Mouse (Mus musculus) thymus, postnatal 36 days (tissue): ENCODE data around the gene Tubg1.

Source experiments
- DNase-seq, 2 experiments: peaks; one replicate each; pipeline ENCODE4 v3.0.0; 2022; ENCODE audit warnings: mixed read lengths in 2 of 2

Gene Tubg1

GRCm38 (mm10) chr11:101119761-101120544, at the start of gene Tubg1, which contains the start of gene Retreg3:
Tubg1 (plus strand) TSS chr11:101119938.
Retreg3 (minus strand) TSS chr11:101119893.
- peak; percentile 99 for DNase-seq

GRCm38 (mm10) chr11:101070189-101070527, 49.6 kb upstream of the Tubg1 start:
- DNase-seq, result no peak

- DNase-seq, result no peak
Observed at GRCm38 (mm10) chr11:101070987-101071386, 48.8 kb upstream of the Tubg1 start.

DNA sequence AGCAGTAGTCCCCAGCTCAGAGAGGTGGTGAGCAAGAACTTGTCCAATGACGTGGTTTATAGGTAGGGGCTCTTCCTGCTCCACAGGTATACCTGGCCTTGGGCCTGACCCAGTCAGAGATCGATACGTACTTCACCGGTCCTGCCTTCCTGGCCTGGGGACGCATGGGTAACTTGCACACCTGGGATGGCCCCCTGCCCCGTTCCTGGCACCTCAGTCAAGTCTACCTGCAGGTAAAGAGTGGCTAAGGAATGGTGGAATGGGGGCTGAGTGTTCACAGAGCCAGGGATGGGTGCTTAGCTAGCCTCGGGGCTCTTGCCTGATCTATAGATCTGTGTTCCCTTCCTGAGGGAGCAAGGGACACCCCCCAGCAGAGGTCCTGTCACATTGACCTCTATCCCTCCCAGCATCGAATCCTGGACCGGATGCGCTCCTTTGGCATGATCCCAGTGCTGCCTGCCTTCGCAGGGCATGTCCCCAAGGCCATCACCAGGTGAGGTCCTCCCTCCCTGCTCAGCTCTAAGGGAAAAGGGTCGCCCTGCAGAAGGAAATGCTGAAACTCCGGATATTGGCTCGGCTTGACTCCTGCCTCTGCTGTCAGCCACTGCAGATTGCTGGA, 47.8 kb upstream of the Tubg1 start:
- no peak for DNase-seq

GRCm38 (mm10) chr11:101078121-101078520, 41.6 kb upstream of the Tubg1 start, which contains the start of gene Hsd17b1:
Hsd17b1 (plus strand) TSS chr11:101078411.
- DNase-seq, result no peak

GRCm38 (mm10) chr11:101079746-101080145, 40.0 kb upstream of the Tubg1 start:
- peak in 1 of 2 experiments; percentile 62 for DNase-seq

DNA sequence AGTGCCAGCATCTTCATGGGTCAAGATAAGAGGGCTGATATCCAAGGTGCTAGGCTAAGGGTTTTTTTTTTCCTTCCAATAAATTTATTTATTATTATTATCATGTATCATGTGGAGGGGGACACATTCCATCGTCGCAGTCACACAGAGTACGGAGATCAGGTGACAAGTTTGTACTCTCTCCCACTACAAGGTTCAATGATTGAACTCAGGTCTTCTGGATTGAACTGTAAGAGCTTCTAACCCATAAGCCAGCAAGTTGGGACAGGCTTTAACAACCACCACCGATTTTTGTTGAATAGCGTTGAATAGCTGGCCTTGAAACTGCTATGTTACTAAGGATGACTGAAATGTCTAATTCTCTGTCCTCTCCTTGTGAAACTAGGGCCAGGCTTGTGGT, 39.3 kb upstream of the Tubg1 start:
- DNase-seq, result no peak

DNA sequence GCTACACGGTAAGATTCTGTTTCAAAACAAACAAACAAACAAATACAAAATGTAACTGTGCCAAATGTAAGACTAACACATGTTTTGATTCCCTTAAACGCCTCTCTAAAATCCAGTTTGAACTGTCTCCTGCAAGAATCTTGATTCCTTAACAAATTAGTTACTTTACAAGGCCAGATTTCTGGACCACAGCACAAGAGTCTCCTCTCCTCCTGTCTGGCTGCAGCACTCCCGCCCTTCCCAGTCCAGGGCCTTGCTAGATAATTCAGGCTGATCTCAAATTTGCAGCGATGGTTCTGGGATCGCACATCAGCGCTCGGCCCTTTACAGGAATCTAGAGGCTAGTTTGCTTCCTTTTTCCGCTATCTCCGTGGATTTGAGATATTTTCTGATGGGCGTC, 38.1 kb upstream of the Tubg1 start:
- DNase-seq, result no peak

- DNase-seq, result peak; percentile 81 to 84
Observed at GRCm38 (mm10) chr11:101082208-101083082, 37.3 kb upstream of the Tubg1 start, which contains the start of gene Coasy. Coasy (plus strand) TSS chr11:101082565.

DNA sequence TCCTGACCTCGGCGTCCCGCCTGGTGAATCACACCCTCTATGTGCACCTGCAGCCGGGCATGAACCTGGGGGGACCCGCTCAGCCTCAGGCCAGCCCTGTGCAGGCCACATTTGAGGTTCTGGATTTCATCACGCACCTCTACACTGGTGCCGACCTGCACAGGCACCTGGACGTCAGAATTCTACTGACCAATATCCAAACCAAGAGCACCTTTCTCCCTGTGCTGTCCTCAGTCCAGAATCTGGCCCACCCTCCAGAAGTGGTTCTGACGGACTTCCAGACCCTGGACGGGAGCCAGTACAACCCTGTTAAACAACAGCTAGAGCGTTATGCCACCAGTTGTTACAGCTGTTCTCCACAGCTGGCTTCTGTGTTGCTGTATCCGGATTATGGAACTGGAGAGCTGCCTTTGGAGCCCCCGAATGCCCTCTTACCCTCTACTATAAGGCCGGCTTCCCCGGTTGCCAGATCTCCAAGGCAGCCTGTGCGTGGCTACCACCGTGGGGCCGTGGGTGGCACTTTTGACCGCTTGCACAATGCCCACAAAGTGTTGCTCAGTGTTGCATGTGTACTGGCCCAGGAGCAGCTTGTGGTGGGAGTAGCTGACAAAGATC, 36.5 kb upstream of the Tubg1 start:
- no peak for DNase-seq

- peak in 1 of 2 experiments; percentile 32 for DNase-seq
Observed at GRCm38 (mm10) chr11:101084246-101084645, 35.5 kb upstream of the Tubg1 start.

- peak in 1 of 2 experiments; percentile 12 for DNase-seq
Observed at GRCm38 (mm10) chr11:101084811-101085210, 34.9 kb upstream of the Tubg1 start.

- peak in 1 of 2 experiments; percentile 5 for DNase-seq
Observed at GRCm38 (mm10) chr11:101085617-101086322, 34.0 kb upstream of the Tubg1 start.

GRCm38 (mm10) chr11:101086323-101086674, 33.4 kb upstream of the Tubg1 start:
- DNase-seq, result peak in 1 of 2 experiments; percentile 4

GRCm38 (mm10) chr11:101086756-101087681, 32.7 kb upstream of the Tubg1 start, which contains the start of gene Mlx:
Mlx (plus strand) TSS chr11:101087277.
- peak; percentile 86 to 90 for DNase-seq

DNA sequence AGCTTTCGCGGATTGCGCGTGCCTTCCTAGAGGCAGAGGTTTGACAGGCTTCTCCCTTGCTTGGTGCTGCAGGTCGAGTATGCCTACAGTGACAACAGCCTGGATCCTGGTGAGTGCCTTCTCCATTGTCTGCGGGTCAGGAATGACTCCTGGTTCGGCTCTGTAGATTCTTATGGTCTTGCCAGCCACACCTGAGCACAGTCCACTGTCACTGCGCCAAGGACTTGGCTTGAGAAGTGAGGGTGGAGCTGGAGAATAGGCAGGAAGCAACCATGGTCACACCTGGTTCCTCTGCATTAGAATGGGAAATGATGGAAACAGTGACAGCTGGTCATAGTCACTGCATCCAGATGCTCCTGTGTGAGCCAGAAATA, 32.1 kb upstream of the Tubg1 start:
- no peak for DNase-seq

DNA sequence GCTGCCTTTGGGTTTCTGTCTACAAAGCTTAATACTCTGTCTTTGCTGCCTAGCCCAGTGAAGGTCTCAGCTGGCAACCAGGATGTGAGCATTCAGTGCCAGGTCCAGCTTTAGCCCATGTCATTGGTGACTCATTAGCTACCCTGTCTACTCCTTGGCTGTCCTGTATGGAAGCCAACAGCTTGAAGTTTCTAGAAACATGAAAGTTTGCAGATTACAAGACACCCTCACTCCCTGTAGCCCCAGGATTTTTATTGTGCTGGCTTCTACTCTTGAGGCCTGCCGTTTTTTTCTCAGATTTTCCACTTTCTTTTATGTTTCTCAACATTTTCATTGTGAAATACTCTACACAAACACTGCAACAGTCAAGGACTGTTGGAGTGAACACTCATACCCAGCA, 29.8 kb upstream of the Tubg1 start:
- no peak for DNase-seq

DNA sequence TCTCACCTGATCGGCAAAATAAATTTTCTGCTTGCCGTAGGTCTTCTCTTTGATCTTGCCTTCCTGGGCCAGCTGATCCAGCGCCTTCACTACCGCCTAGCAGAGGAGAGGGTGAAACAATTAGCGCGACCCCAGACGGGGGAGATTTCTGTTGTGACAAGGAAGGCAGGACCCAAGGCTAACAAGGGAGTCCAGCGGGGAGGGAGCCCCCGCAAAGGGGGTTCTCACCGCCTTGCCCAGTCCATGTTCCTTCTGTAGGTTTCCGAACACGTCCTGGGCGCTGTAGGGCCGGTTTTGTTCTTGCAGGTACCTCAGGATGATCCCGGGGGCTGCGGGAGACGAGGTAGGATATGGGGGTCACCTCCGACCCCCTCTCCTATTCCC, 24.8 kb upstream of the Tubg1 start:
- no peak for DNase-seq

GRCm38 (mm10) chr11:101095314-101096024, 24.3 kb upstream of the Tubg1 start, which contains the start of gene Psmc3ip:
Psmc3ip (minus strand) TSS chr11:101095436.
- DNase-seq, result peak; percentile 91 to 92

GRCm38 (mm10) chr11:101098231-101098630, 21.5 kb upstream of the Tubg1 start:
- DNase-seq, result no peak
